Mouse (Mus musculus): ENCODE measurements around the gene Notch1. TPM values are rescaled to one million over a fixed set of nuclear protein-coding genes. Genes with fewer than 3 reads are reported as not detected.

Gene Notch1
- polyA plus RNA-seq, 1 experiment from 2014 or later, result 19.3 TPM

DNA sequence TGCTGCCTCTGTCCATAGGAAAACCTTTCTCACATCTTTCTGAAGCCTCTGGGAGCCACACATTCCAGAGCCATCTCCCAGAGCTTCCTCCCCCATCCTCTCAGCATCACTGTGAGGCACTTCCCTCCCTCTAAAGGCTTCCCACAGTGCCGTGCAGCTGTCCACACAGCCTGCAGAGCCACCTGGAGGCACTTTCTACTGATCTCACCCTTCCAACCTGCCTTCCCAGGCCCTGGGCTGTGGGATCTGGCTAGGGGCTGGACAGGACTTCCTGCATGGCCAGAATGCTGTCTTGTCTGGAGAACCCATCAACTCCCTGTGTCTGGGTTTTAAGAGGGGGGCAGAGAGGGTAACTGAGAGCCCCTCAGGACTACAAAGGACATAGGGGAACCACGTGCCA, 31.0 kb upstream of the Notch1 start:
- Histone ChIP-seq H3K4me2 (no peak overlapping the region), H3K27ac (replicated peaks) (0 out of 2 replicates have a peak overlapping the region, but pooled peaks have one; percentile 7), H3K27me3 (no peaks in the 10 kb centered on the region), H3K9me3 (no peaks in the 10 kb centered on the region), H3K4me3 (no peak overlapping the region), H3K36me3 (no peaks in the 10 kb centered on the region), H3K9ac (no peak overlapping the region), H3K4me1 (replicated peaks) (peaks cover 54% of the 10 kb centered on the region)
- 35% methylated on average over 2 of the region's 2 CpGs for WGBS
- ATAC-seq (ENCODE audit: low read depth), result peak; percentile 54; the same call in 1 of the 2 replicates

DNA sequence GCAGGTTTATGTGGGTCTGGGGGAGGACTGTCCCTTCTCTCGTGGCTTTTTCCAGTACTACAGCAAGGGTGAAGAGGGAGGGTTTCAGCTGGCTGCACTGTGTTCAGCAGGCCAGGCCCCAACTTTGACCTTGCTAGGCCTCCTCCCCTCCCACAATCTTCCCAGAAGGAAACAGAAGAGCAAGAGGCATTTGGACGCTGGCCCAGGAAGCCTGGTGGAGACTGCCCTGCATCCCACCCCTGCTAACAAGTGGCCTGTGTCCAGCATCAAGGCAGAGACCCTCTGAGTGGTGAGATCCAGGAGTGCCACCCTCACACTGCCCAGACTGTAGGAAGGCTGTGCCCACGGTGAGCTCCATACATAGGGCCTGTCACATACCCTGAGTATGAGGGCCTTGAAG, 27.8 kb upstream of the Notch1 start:
- no peaks in the 10 kb centered on the region for H3K27me3 ChIP-seq
- H3K4me3 ChIP-seq, result no peak overlapping the region
- H3K4me2 ChIP-seq, result no peak overlapping the region
- H3K36me3 ChIP-seq, result no peaks in the 10 kb centered on the region
- no peaks in the 10 kb centered on the region for H3K9me3 ChIP-seq
- ATAC-seq (ENCODE audit: low read depth), result no peak
- H3K4me1 ChIP-seq (replicated peaks), result peaks cover 61% of the 10 kb centered on the region
- WGBS, result 77% methylated on average over 3 of the region's 3 CpGs
- H3K27ac ChIP-seq (replicated peaks), result no peak overlapping the region
- no peak overlapping the region for H3K9ac ChIP-seq

DNA sequence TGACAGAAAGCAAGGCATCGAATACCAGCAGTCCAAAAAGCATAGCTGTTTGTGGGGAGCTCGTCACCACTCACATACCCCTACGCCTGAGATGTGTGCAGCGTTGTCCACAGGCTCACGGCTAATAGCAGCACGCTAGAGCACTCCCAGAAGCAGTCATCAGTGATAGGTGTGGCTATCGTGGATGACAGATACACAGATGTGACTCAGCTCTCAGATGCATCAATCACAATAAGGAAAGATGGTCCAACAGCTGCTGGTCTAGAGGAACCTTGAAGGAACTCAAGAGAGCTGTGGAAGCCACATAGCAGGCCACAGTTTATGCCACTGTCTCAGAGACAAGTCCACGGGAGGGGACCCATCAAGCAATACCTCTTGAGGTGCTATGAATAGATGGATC, 27.3 kb upstream of the Notch1 start:
- Histone ChIP-seq H3K4me2 (no peak overlapping the region), H3K9ac (no peak overlapping the region), H3K9me3 (no peaks in the 10 kb centered on the region), H3K4me1 (replicated peaks) (peaks cover 63% of the 10 kb centered on the region), H3K27ac (replicated peaks) (no peak overlapping the region), H3K4me3 (no peak overlapping the region), H3K27me3 (no peaks in the 10 kb centered on the region), H3K36me3 (no peaks in the 10 kb centered on the region)
- ATAC-seq (ENCODE audit: low read depth), result no peak
- WGBS, result 90% methylated on average over 8 of the region's 8 CpGs

DNA sequence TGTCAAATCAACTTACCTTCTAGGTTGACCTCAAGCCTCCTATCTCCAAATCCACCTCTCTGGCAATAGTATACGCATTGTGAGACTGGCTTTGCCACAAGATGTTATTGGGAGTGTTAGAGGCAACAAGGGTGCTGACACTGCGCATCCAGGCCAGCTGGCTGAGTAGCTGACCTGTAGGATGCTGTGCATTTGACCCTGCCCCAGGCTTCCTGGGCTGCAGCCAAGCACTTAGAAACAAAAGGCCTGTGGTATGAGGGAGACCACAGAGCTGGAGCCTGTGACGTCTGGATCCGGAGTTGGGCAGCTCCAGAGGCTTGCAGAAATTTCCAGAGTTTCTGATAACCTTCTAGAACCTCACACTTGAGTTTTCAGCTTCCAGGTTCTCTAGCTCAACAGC, 26.7 kb upstream of the Notch1 start:
- 64% methylated on average over 4 of the region's 4 CpGs for WGBS
- no peaks in the 10 kb centered on the region for H3K27me3 ChIP-seq
- no peaks in the 10 kb centered on the region for H3K9me3 ChIP-seq
- no peaks in the 10 kb centered on the region for H3K36me3 ChIP-seq
- H3K4me1 ChIP-seq (replicated peaks), result peaks cover 64% of the 10 kb centered on the region
- no peak overlapping the region for H3K4me2 ChIP-seq
- H3K4me3 ChIP-seq, result no peak overlapping the region
- H3K27ac ChIP-seq (replicated peaks), result no peak overlapping the region
- no peak for ATAC-seq (ENCODE audit: low read depth)
- H3K9ac ChIP-seq, result no peak overlapping the region

DNA sequence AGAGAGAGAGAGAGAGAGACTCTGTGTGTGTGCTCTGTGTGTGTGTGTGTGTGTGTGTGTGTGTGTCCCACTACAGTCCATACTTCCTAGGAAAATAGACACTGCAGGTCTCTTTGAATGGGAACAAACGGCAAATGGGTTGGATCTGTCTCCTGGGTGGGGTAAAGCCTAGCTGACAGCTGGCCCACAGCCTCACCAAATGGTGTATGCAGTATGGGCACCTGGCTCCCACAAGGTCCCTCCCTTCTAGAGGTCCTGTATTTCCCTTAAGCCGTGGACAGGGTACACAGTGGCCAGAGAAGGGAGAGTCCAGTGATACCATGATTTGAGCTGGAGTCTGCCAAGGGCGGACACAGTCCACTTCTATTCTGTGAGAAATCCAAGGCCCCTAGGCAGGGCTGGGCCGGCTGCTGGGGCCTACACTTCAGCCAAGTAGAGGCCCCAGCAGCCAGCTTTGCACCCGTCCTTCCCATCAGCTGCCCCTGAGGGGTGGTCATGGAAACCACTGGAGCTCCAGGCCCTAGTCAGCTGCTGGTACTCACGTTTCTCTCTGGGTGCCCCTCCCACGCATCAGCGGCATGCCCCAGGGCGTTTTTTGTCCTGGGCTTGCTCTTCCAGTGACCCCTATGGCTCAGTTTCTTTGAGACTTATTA, 24.9 kb upstream of the Notch1 start:
- ATAC-seq (ENCODE audit: low read depth), result peak; percentile 45; the same call in 1 of the 2 replicates
- Histone ChIP-seq H3K4me3 (no peak overlapping the region), H3K27me3 (no peaks in the 10 kb centered on the region)

DNA sequence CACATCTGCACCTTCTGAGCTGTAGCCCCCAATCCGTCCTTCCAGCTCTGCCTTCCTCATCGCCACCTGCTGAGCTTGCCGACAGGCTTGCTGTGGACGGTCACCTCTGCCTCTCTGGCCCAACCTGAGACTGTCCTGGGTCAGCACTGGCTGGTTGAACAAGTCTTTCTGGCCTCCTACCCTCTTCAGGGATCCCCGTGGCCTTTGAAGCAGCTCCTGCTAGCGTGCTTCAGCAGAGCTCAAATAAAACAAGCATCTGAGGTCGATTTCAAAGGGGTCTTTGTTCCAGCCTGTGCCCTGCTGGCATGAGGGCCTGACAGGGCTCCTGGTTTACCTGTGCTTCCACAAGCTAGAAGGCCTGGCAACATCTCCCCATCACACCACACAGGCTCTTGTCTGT, 24.3 kb upstream of the Notch1 start:
- Histone ChIP-seq H3K4me1 (replicated peaks) (peaks cover 60% of the 10 kb centered on the region), H3K4me3 (no peak overlapping the region), H3K4me2 (no peak overlapping the region), H3K27ac (replicated peaks) (peak overlapping the region; percentile 72), H3K9ac (peak overlapping the region; percentile 47; the same call in 1 of the 2 replicates), H3K36me3 (no peaks in the 10 kb centered on the region), H3K9me3 (no peaks in the 10 kb centered on the region), H3K27me3 (no peaks in the 10 kb centered on the region)
- WGBS, result 25% methylated on average over 7 of the region's 7 CpGs
- ATAC-seq (ENCODE audit: low read depth), result no peak

More for the DNA sequence above, 24.9 kb upstream of the Notch1 start:
- H3K4me2 ChIP-seq, result no peak overlapping the region
- WGBS, result 28% methylated on average over 9 of the region's 9 CpGs
- H3K9me3 ChIP-seq, result no peaks in the 10 kb centered on the region
- H3K9ac ChIP-seq, result no peak overlapping the region
- peak overlapping the region; percentile 72 for H3K27ac ChIP-seq (replicated peaks)
- no peaks in the 10 kb centered on the region for H3K36me3 ChIP-seq
- peaks cover 53% of the 10 kb centered on the region for H3K4me1 ChIP-seq (replicated peaks)

DNA sequence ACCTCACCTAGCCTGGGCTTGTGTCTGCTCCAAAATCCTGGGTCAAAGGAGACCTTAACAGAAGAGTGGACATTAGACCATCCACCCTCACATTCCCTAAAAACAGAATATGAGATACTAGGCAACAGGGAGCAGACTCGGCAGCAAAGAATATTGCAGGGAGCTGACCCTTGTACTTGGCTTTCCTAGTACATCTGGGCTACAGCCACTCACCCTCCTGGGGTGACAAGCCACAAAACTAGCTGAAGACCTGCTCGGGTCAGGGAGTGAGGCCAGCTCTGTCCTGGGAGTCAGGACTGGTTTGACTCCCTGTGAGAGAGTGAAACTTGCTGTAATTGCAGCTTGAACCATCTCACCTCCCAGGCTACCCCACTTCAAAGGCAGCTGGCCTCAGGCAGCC, 23.1 kb upstream of the Notch1 start:
- H3K4me1 ChIP-seq (replicated peaks), result peaks cover 68% of the 10 kb centered on the region
- 49% methylated on average over 2 of the region's 2 CpGs for WGBS

DNA sequence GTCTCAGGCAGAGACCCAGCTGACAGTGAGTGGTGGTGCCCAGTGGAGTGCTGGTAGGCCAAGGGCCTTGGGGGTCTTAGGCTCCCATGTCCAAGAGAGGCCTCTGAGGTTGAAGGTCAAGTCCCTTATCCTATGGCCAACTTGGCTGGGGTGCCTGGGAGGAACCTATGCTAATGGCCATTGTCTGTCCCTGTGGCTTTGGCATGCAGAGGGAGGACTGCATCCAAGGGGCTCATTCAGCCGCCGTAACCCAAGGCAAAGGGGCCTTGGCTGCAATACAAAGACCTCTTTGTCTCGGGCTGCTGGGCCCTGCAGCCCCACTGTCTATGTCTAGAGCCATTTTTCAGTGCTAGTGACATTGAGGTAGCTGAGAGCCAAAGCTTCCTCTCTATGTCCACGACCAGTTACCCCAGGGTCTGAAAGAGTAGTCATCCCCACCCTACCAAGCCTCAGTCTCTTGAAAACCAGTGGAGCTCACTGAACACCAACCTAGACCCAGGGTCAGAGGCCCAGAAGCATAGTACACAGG, 19.1 kb upstream of the Notch1 start:
- 18% methylated on average over 4 of the region's 4 CpGs for WGBS
- Histone ChIP-seq H3K4me2 (no peak overlapping the region), H3K27ac (replicated peaks) (peak overlapping the region; percentile 85), H3K4me1 (replicated peaks) (peaks cover 61% of the 10 kb centered on the region), H3K4me3 (no peak overlapping the region), H3K27me3 (no peaks in the 10 kb centered on the region), H3K9me3 (no peaks in the 10 kb centered on the region), H3K36me3 (no peaks in the 10 kb centered on the region), H3K9ac (no peak overlapping the region)
- peak; percentile 68 for ATAC-seq (ENCODE audit: low read depth)

More for the DNA sequence above, 23.1 kb upstream of the Notch1 start:
- ATAC-seq (ENCODE audit: low read depth), result no peak
- Histone ChIP-seq H3K27ac (replicated peaks) (no peak overlapping the region), H3K4me3 (no peak overlapping the region), H3K36me3 (no peaks in the 10 kb centered on the region), H3K27me3 (no peaks in the 10 kb centered on the region), H3K9me3 (no peaks in the 10 kb centered on the region), H3K9ac (no peak overlapping the region), H3K4me2 (no peak overlapping the region)

DNA sequence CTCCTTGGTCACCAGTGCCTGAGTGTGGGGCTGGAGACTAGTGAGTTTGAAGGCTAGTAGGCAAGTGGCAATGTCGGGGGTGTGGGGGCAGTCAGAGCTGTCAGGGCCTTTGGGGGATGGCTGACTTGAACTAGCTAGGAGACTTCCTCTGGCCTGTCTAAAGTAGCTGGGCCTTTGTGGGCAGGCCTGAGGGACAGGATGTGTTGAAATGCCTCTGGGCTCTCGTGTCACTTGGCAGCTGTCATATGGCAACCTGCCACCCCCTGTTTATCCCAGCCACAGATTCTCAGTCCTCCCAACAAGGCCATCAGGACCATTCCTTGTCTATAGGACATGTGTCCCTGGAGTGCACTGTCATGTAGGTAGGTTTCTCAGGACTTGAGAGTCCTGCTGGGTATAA, 18.2 kb upstream of the Notch1 start:
- WGBS, result 62% methylated on average over 2 of the region's 2 CpGs
- no peak overlapping the region for H3K9ac ChIP-seq
- H3K4me3 ChIP-seq, result no peak overlapping the region
- ATAC-seq (ENCODE audit: low read depth), result no peak
- no peak overlapping the region for H3K4me2 ChIP-seq
- H3K27ac ChIP-seq (replicated peaks), result peak overlapping the region; percentile 85
- H3K9me3 ChIP-seq, result no peaks in the 10 kb centered on the region
- H3K36me3 ChIP-seq, result no peaks in the 10 kb centered on the region
- peaks cover 56% of the 10 kb centered on the region for H3K4me1 ChIP-seq (replicated peaks)
- no peaks in the 10 kb centered on the region for H3K27me3 ChIP-seq

DNA sequence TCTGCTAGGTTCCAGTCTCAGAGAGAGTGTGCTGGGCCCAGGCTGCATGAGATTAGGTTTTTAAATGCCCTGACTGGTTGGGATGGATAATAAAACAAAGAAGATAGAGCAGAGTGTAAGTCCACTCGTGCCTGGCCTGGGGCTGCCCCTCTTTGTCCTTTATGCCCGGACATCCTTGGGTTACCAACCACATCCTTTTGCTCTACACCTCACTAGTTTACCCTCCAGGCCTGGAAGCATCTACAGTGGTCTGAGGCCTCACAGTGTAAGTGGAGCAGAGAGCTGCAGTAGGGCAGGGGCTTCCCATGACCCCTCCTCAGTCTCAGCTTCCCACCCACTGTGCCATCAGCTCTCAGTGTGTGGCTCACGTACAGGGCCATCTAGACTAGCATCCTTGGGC, 17.7 kb upstream of the Notch1 start:
- H3K4me2 ChIP-seq, result no peak overlapping the region
- no peaks in the 10 kb centered on the region for H3K36me3 ChIP-seq
- ATAC-seq (ENCODE audit: low read depth), result no peak
- peaks cover 61% of the 10 kb centered on the region for H3K4me1 ChIP-seq (replicated peaks)
- no peak overlapping the region for H3K9ac ChIP-seq
- peak overlapping the region; percentile 80 for H3K27ac ChIP-seq (replicated peaks)
- WGBS, result 46% methylated on average over 3 of the region's 3 CpGs
- no peak overlapping the region for H3K4me3 ChIP-seq
- no peaks in the 10 kb centered on the region for H3K9me3 ChIP-seq
- H3K27me3 ChIP-seq, result no peaks in the 10 kb centered on the region

DNA sequence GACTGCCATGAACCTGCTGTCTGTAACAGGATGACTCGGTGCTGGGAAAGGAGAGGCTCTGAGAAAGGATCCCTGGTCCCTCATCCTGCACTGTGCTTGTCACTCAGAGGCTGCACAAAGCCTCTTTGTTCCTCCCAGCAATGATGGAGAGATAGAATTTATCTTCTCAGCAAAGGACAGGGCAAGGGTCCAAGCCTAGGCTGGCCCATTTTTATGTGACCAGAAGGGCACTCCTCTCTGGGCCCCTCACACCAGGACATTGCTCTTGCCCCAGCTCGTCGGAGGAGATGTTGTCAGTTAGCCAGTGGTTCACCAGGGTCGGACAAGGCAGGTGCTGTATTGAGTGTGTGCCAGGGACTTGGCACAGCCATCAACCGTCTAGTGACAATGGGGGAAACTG, 16.8 kb upstream of the Notch1 start:
- peak; percentile 33; the same call in 1 of the 2 replicates for ATAC-seq (ENCODE audit: low read depth)
- 10% methylated on average over 5 of the region's 5 CpGs for WGBS
- Histone ChIP-seq H3K4me1 (replicated peaks) (peaks cover 57% of the 10 kb centered on the region), H3K27me3 (no peaks in the 10 kb centered on the region), H3K36me3 (no peaks in the 10 kb centered on the region), H3K27ac (replicated peaks) (peak overlapping the region; percentile 80), H3K9me3 (no peaks in the 10 kb centered on the region), H3K4me2 (no peak overlapping the region), H3K4me3 (no peak overlapping the region), H3K9ac (peak overlapping the region; percentile 9; the same call in 1 of the 2 replicates)

DNA sequence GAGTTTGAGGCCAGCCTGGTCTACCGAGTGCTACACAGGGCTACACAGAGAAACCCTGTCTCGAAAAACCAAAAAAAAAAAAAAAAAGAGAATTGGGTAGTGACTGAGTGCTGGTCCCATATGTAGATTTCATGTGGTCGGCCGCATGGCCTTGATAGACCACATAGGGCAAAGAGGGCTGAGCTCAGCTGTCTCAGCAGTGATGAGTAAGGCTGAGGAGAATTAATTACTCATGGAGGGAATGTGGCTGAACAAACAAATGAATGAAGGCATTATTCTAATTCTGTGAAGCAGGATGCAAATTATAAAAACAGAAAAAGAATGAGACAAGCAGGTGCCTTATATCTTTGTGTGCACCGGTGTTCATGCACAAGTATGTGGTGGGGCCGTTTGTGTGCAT, 15.4 kb upstream of the Notch1 start:
- H3K4me2 ChIP-seq, result no peak overlapping the region
- no peak for ATAC-seq (ENCODE audit: low read depth)
- H3K9me3 ChIP-seq, result no peaks in the 10 kb centered on the region
- no peak overlapping the region for H3K4me3 ChIP-seq
- H3K27me3 ChIP-seq, result no peaks in the 10 kb centered on the region
- no peaks in the 10 kb centered on the region for H3K36me3 ChIP-seq
- WGBS, result 60% methylated on average over 6 of the region's 6 CpGs
- H3K9ac ChIP-seq, result no peak overlapping the region
- H3K4me1 ChIP-seq (replicated peaks), result peaks cover 62% of the 10 kb centered on the region
- no peak overlapping the region for H3K27ac ChIP-seq (replicated peaks)

DNA sequence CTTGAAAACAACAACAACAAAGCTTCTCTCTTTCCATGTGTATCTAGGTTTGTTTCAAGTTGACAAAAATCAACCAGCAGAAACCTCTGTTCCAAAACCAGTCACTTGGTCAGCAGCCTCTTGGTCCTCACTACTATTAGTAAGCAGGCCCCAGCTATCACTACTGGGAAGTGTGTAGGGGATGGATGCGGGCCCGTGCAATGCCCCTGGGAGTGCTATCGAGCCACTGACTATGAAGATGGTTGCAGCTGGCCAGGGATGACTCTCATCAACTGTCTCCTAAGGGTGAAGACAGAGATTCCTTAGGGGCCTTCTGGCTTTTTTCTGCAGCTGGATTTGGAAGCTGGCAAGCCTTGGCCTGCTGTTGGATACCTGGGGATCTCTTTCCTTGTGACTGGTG, 13.4 kb upstream of the Notch1 start:
- 70% methylated on average over 3 of the region's 3 CpGs for WGBS
- no peak overlapping the region for H3K9ac ChIP-seq
- no peaks in the 10 kb centered on the region for H3K36me3 ChIP-seq
- H3K9me3 ChIP-seq, result no peaks in the 10 kb centered on the region
- H3K27me3 ChIP-seq, result no peaks in the 10 kb centered on the region
- no peak overlapping the region for H3K4me3 ChIP-seq
- no peak overlapping the region for H3K27ac ChIP-seq (replicated peaks)
- H3K4me1 ChIP-seq (replicated peaks), result peaks cover 59% of the 10 kb centered on the region
- H3K4me2 ChIP-seq, result no peak overlapping the region
- no peak for ATAC-seq (ENCODE audit: low read depth)
